Mouse (Mus musculus): ENCODE measurements at regions not wholly inside any gene's neighbourhood (a gene's known extent, or its start where the extent isn't known, plus 50 kb on each side); places are given as distances from the start of the nearest gene placed in this dataset.

DNA sequence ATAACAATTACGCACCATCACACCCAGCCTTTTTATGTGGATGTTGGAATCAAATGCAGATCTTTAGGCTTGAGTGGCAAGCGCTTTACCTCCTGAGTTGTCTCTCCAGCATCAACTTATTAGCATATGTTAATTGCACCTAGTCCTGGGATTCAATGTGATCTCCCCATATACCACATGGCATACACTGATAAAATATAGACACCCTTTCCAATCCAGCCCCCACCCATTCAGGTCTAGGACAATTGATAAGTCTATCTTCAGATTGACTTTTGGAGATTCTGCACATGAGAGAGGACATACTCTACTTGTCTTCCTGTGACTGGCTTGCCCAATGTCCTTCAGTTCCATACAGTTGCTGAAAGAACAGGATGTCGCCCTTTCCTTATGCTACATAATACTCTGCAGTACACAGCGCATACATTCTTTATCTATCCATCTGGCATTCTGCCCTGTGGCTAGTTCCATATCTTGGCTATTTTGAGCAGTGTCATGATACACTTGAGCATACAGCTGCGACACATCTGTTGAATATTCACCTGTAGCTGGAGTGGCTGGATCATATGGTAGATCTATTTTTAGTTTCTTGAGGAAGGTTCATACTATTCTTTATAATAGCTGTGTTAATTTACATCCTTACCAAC is 120.3 kb downstream of the Gsdmc2 start:
- H3K27me3 ChIP-seq (ENCODE audit: insufficient read depth, low read length) = no peaks in the 10 kb centered on the region
- H3K9me3 ChIP-seq (ENCODE audit: low read length) = no peaks in the 10 kb centered on the region
- no peaks in the 10 kb centered on the region for H3K36me3 ChIP-seq (ENCODE audit: insufficient read depth)
- ATAC-seq (no peak), DNase-seq (no peak)
- 93% methylated on average over 5 of the region's 5 CpGs for WGBS
- no peak overlapping the region for H3K9ac ChIP-seq
- TF ChIP-seq CTCF (IDR thresholded peaks at IDR 0.05; ENCODE audit: low read depth) = no peak
- H3K4me2 ChIP-seq (ENCODE audit: low read depth) = no peak overlapping the region
- H3K4me1 ChIP-seq (ENCODE audit: insufficient read depth) = no peaks in the 10 kb centered on the region
- H3K27ac ChIP-seq (ENCODE audit: low read depth, low read length) = no peak overlapping the region
- no peak overlapping the region for H3K4me3 ChIP-seq (ENCODE audit: low read depth, low read length)

DNA sequence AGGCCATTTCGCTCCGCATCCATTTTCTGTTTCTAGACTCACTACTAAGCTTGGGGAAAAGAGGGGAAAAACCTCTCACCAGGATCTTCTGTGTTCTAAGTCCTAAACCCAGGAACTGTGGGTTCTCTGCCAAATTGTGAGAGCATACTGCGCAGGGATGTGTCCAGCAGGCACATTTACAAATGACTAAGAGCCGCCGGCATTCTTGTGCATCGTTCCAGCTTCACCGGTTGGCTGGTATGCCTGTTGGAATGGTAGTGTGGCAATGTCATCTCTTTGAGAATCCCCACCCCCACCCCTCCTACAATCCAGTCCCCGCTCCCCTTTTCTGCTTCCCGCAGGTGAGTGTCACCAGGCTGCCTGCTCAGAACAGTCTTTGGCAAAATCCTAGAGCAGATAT is 122.0 kb downstream of the Gsdmc2 start:
- H3K9me3 ChIP-seq (ENCODE audit: low read length) = no peaks in the 10 kb centered on the region
- no peaks in the 10 kb centered on the region for H3K4me1 ChIP-seq (ENCODE audit: insufficient read depth)
- 55% methylated on average over 9 of the region's 9 CpGs for WGBS
- ATAC-seq = no peak
- no peaks in the 10 kb centered on the region for H3K27me3 ChIP-seq (ENCODE audit: insufficient read depth, low read length)
- no peak for TF ChIP-seq CTCF (IDR thresholded peaks at IDR 0.05; ENCODE audit: low read depth)
- H3K4me3 ChIP-seq (ENCODE audit: low read depth, low read length) = no peak overlapping the region
- no peak for DNase-seq
- H3K9ac ChIP-seq = no peak overlapping the region
- H3K4me2 ChIP-seq (ENCODE audit: low read depth) = no peak overlapping the region
- no peaks in the 10 kb centered on the region for H3K36me3 ChIP-seq (ENCODE audit: insufficient read depth)
- H3K27ac ChIP-seq (ENCODE audit: low read depth, low read length) = no peak overlapping the region

DNA sequence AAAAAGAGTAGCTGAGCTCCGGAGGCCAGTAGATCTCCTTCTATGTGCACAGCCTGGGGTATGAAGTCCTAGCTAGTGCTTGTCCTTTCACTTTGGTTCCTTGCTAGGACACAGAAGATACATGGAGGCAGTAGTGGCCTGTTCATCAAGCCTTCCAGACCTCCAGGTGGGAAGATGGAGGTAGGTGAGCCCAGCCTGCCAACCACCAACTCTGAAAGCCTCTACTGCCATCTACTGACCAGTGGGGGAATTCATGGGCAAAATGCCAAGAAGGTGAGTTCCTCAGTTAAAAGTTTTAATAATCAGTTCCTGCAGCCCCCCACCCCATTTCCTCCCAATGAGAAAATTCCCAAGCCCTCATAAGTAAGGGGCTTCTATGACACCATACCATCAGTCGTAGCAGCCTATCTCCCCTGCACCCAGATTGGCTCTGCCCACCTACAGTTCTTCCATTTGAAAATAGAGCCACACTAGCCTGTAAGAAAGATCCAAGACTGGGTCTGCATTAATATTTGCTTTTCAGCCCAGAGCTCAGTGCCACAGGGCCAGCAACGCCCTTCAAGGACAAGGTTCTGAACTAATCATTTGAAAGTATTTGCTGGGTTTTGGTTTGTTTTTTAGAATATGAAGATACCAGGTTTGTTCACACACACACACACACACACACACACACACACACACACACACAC is 123.2 kb downstream of the Gsdmc2 start:
- Histone ChIP-seq H3K4me3 (ENCODE audit: low read depth, low read length) (no peak overlapping the region), H3K9me3 (ENCODE audit: low read length) (no peaks in the 10 kb centered on the region), H3K4me1 (ENCODE audit: insufficient read depth) (no peaks in the 10 kb centered on the region), H3K9ac (no peak overlapping the region), H3K27me3 (ENCODE audit: insufficient read depth, low read length) (no peaks in the 10 kb centered on the region), H3K27ac (ENCODE audit: low read depth, low read length) (no peak overlapping the region), H3K4me2 (ENCODE audit: low read depth) (no peak overlapping the region), H3K36me3 (ENCODE audit: insufficient read depth) (no peaks in the 10 kb centered on the region)
- WGBS = 70% methylated on average over 3 of the region's 3 CpGs
- peak; percentile 66 for TF ChIP-seq CTCF (IDR thresholded peaks at IDR 0.05; ENCODE audit: low read depth)
- ATAC-seq (no peak), DNase-seq (peak; percentile 49)

DNA sequence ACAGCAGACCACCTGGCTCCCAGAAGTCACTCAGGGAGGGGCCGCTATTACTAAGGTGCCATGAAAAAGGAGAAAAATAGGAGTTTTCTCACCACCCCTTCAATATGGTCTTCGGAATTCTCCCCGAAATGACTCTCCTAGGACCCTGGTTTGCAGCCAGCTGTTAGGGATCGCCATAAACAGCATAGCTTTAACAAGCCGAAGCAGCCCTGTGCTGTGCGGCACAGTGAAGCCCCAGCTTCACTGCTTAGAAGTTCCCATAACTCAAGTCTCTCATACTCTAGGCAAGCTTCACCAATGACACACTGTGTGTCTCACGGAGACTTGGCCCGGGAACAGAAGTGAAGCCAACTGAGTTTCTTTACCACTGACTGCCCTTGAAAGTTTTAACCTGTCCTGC is 127.2 kb downstream of the Gsdmc2 start:
- no peak for DNase-seq
- ATAC-seq = no peak
- H3K4me2 ChIP-seq (ENCODE audit: low read depth) = no peak overlapping the region

DNA sequence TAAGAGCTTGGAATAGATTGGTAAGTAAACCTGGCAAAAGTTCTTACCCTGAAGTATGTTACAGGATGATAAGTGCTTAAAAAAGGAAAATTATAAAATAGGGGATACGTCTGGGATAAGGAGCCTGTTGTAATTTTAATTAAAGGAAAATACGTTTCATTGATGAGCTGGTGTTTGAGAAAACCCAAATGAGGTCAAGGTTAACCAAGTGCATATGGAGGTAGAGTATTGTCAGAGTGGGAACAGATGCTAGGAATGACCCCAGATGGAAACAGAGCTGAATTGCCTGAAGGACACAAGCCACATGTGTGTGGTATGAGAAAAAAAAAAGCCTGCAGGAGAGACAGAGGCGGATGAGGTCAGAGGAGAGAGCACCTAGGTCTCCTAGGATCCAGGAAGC is 131.3 kb downstream of the Gsdmc2 start:
- TF ChIP-seq CTCF (IDR thresholded peaks at IDR 0.05; ENCODE audit: low read depth) = no peak
- no peak for DNase-seq
- Histone ChIP-seq H3K4me1 (ENCODE audit: insufficient read depth) (no peaks in the 10 kb centered on the region), H3K4me3 (ENCODE audit: low read depth, low read length) (no peak overlapping the region), H3K9ac (no peak overlapping the region), H3K27ac (ENCODE audit: low read depth, low read length) (no peak overlapping the region), H3K36me3 (ENCODE audit: insufficient read depth) (no peaks in the 10 kb centered on the region), H3K4me2 (ENCODE audit: low read depth) (no peak overlapping the region), H3K9me3 (ENCODE audit: low read length) (no peaks in the 10 kb centered on the region; the same call in 1 of the 2 replicates), H3K27me3 (ENCODE audit: insufficient read depth, low read length) (no peaks in the 10 kb centered on the region)
- no peak for ATAC-seq
- 86% methylated on average over 3 of the region's 3 CpGs for WGBS

More for the DNA sequence above, 127.2 kb downstream of the Gsdmc2 start:
- WGBS = 93% methylated on average over 8 of the region's 8 CpGs
- Histone ChIP-seq H3K27ac (ENCODE audit: low read depth, low read length) (no peak overlapping the region), H3K9me3 (ENCODE audit: low read length) (no peaks in the 10 kb centered on the region), H3K27me3 (ENCODE audit: insufficient read depth, low read length) (no peaks in the 10 kb centered on the region), H3K36me3 (ENCODE audit: insufficient read depth) (no peaks in the 10 kb centered on the region), H3K4me3 (ENCODE audit: low read depth, low read length) (no peak overlapping the region), H3K4me1 (ENCODE audit: insufficient read depth) (no peaks in the 10 kb centered on the region), H3K9ac (no peak overlapping the region)
- no peak for TF ChIP-seq CTCF (IDR thresholded peaks at IDR 0.05; ENCODE audit: low read depth)

DNA sequence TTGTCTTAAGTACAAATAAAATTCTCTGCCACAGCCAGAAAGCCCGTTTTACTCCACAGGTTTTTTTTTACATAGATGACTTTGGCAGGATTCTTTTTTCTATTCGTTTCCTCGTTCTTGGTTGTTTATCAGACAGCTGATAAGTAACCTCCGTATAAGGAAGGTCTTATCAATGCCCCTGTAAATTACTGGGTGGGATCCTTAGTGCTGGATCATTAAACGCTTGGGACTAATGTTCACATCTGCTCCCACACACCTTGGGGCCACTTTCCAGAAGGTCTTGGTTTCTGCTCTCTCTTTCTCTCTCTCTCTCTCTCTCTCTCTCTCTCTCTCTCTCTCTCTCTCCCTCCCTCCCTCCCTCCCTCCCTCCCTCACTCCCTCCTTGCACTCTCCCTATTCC is 134.6 kb downstream of the Gsdmc2 start:
- H3K36me3 ChIP-seq (ENCODE audit: insufficient read depth) = no peaks in the 10 kb centered on the region
- no peak for TF ChIP-seq CTCF (IDR thresholded peaks at IDR 0.05; ENCODE audit: low read depth)
- no peak overlapping the region for H3K9ac ChIP-seq
- ATAC-seq (no peak), DNase-seq (no peak)
- 72% methylated on average over 5 of the region's 5 CpGs for WGBS
- no peaks in the 10 kb centered on the region; the same call in 1 of the 2 replicates for H3K9me3 ChIP-seq (ENCODE audit: low read length)
- no peaks in the 10 kb centered on the region for H3K4me1 ChIP-seq (ENCODE audit: insufficient read depth)
- no peak overlapping the region for H3K4me3 ChIP-seq (ENCODE audit: low read depth, low read length)
- H3K27ac ChIP-seq (ENCODE audit: low read depth, low read length) = no peak overlapping the region
- H3K27me3 ChIP-seq (ENCODE audit: insufficient read depth, low read length) = no peaks in the 10 kb centered on the region
- H3K4me2 ChIP-seq (ENCODE audit: low read depth) = no peak overlapping the region

DNA sequence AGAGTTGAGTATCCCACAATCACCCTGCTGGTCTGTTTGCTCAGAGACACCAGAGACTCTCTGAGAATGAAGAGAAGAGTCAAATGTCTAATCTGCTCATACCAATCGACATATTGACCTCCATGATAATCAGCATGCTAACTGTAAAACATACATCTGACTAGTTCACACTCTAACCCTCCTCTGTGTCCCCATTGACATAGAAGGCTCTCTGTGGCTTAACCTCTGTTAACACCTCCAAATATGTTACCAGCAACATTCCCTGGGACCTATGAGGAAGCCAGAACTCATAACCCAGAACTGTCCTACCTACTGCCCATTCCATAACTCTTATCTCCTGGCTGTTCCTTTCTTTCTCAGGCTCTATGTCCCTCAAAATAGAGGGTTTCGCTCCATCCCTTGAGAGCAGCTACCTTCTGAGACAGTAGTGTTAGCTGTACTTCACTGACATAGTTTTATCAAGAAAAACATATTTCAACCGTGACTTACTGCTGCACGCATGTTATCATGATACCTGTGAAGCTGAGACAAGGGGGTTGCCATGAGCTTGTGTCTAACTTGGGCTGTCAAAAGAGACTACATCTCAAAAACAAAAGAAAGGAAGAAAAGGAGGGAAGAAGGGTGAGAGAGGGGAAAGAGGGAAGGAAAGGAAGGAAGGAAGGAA is 135.6 kb downstream of the Gsdmc2 start:
- no peak for TF ChIP-seq CTCF (IDR thresholded peaks at IDR 0.05; ENCODE audit: low read depth)
- no peak for ATAC-seq
- Histone ChIP-seq H3K4me2 (ENCODE audit: low read depth) (no peak overlapping the region), H3K4me3 (ENCODE audit: low read depth, low read length) (no peak overlapping the region), H3K9ac (no peak overlapping the region), H3K9me3 (ENCODE audit: low read length) (no peaks in the 10 kb centered on the region; the same call in 1 of the 2 replicates), H3K36me3 (ENCODE audit: insufficient read depth) (no peaks in the 10 kb centered on the region), H3K27ac (ENCODE audit: low read depth, low read length) (no peak overlapping the region), H3K27me3 (ENCODE audit: insufficient read depth, low read length) (no peaks in the 10 kb centered on the region), H3K4me1 (ENCODE audit: insufficient read depth) (no peaks in the 10 kb centered on the region)
- DNase-seq = no peak
- WGBS = 92% methylated on average over 4 of the region's 4 CpGs
